Mouse (Mus musculus) lung, postnatal 0 days (tissue): ENCODE measurements at regions not wholly inside any gene's neighbourhood (a gene's known extent, or its start where the extent isn't known, plus 50 kb on each side); places are given as distances from the start of the nearest gene placed in this dataset.

ENCODE experiments used
- ATAC-seq: fragments of 200-750 bp; cut with Nextera tagmentation; 2 replicates; pipeline ENCODE4 v1.8.0; 2017; ENCODE audit warnings: moderate library complexity
- DNase-seq: peaks from one replicate; pipeline ENCODE4 v3.0.0-alpha.2; 2016; ENCODE audit warnings: low spot score
- H3K27ac ChIP-seq: fragments of 300-500 bp; sonication (generic); 2 replicates; pipeline ENCODE4 v1.5.1; 2014; ENCODE audit warnings: antibody characterized with exemption, mild to moderate bottlenecking, low read length, mixed read lengths
- H3K27me3 ChIP-seq: fragments of 300-500 bp; sonication (generic); replicated peaks from 2 replicates; pipeline ENCODE4 v1.6.1; 2014; ENCODE audit warnings: low read length, mixed read lengths; ENCODE audit not compliant: insufficient read depth
- H3K36me3 ChIP-seq: fragments of 300-500 bp; sonication (generic); 2 replicates; pipeline ENCODE4 v1.6.1; 2014; ENCODE audit warnings: low read length, mixed read lengths; ENCODE audit not compliant: insufficient read depth
- H3K4me1 ChIP-seq: fragments of 300-500 bp; sonication (generic); 2 replicates; pipeline ENCODE4 v1.6.1; 2014; ENCODE audit warnings: antibody characterized with exemption, low read depth, low read length, mixed read lengths; ENCODE audit not compliant: insufficient read depth
- H3K4me2 ChIP-seq: fragments of 300-500 bp; sonication (generic); replicated peaks from 2 replicates; pipeline ENCODE4 v1.6.1; 2014; ENCODE audit warnings: low read depth, mild to moderate bottlenecking, low read length, moderate library complexity, mixed read lengths
- H3K4me3 ChIP-seq: fragments of 300-500 bp; sonication (generic); 2 replicates; pipeline ENCODE4 v1.5.1; 2014; ENCODE audit warnings: low read depth, low read length
- H3K9ac ChIP-seq: fragments of 300-500 bp; sonication (generic); replicated peaks from 2 replicates; pipeline ENCODE4 v1.6.1; 2014; ENCODE audit warnings: low read depth, mild to moderate bottlenecking
- H3K9me3 ChIP-seq: fragments of 300-500 bp; sonication (generic); 2 replicates; pipeline ENCODE4 v1.6.1; 2016; ENCODE audit warnings: low read length, mixed read lengths
- CTCF ChIP-seq: IDR thresholded peaks from 2 replicates; pipeline ENCODE4 v1.5.1; 2016; ENCODE audit warnings: antibody characterized with exemption, mild to moderate bottlenecking
- EP300 ChIP-seq: IDR thresholded peaks from 2 replicates; pipeline ENCODE4 v1.6.1; 2016; ENCODE audit warnings: antibody characterized with exemption, mild to moderate bottlenecking, control low read depth
- WGBS: fragments of 180-500 bp; shearing (Covaris S2); extraction: QIAGEN DNeasy Blood & Tissue Kit; methylation state at CpG from one replicate; pipeline ENCODE4 v1.1.7; 2014; 5-methylcytosine and 5-hydroxymethylcytosine counted together

GRCm38 (mm10) chr17:47150636-47151035 lies 140.3 kb upstream of the Ubr2 start:
- ATAC-seq (no peak), DNase-seq (no peak)
- Histone ChIP-seq H3K27ac (no peak overlapping the region), H3K27me3 (no peaks in the 10 kb centered on the region), H3K4me1 (no peaks in the 10 kb centered on the region), H3K4me3 (no peak overlapping the region), H3K36me3 (no peaks in the 10 kb centered on the region), H3K4me2 (no peak overlapping the region), H3K9ac (no peak overlapping the region), H3K9me3 (no peaks in the 10 kb centered on the region)
- 91% methylated on average over 6 of the region's 6 CpGs for WGBS
- TF ChIP-seq EP300 (no peak), CTCF (no peak)

GRCm38 (mm10) chr17:47149662-47150061 lies 139.3 kb upstream of the Ubr2 start:
- peak; percentile 65 for DNase-seq
- Histone ChIP-seq H3K4me1 (peaks cover 3% of the 10 kb centered on the region; the same call in 1 of the 2 replicates), H3K36me3 (no peaks in the 10 kb centered on the region), H3K4me2 (no peak overlapping the region), H3K4me3 (no peak overlapping the region), H3K27me3 (no peaks in the 10 kb centered on the region), H3K9me3 (no peaks in the 10 kb centered on the region), H3K27ac (no peak overlapping the region; the same call in 1 of the 2 replicates), H3K9ac (no peak overlapping the region)
- TF ChIP-seq EP300 (peak; percentile 94), CTCF (no peak)
- WGBS: 64% methylated on average over 13 of the region's 13 CpGs
- peak; percentile 74 for ATAC-seq

- H3K4me1 ChIP-seq: peaks cover 6% of the 10 kb centered on the region; the same call in 1 of the 2 replicates
- WGBS: 82% methylated on average over 9 of the region's 9 CpGs
- H3K27me3 ChIP-seq: no peaks in the 10 kb centered on the region
- TF ChIP-seq CTCF (no peak), EP300 (no peak)
- no peak for ATAC-seq
- no peaks in the 10 kb centered on the region for H3K9me3 ChIP-seq
- no peak overlapping the region for H3K9ac ChIP-seq
- H3K27ac ChIP-seq: no peak overlapping the region; the same call in 1 of the 2 replicates
- no peak overlapping the region for H3K4me3 ChIP-seq
- DNase-seq: no peak
- no peaks in the 10 kb centered on the region for H3K36me3 ChIP-seq
- no peak overlapping the region for H3K4me2 ChIP-seq
Observed at GRCm38 (mm10) chr17:47149158-47149557, 138.8 kb upstream of the Ubr2 start.

- no peak for ATAC-seq
- Histone ChIP-seq H3K27me3 (no peaks in the 10 kb centered on the region), H3K4me3 (no peak overlapping the region), H3K36me3 (no peaks in the 10 kb centered on the region), H3K4me2 (no peak overlapping the region), H3K4me1 (peaks cover 13% of the 10 kb centered on the region; the same call in 1 of the 2 replicates), H3K9me3 (no peaks in the 10 kb centered on the region), H3K9ac (no peak overlapping the region), H3K27ac (no peak overlapping the region)
- TF ChIP-seq EP300 (no peak), CTCF (peak; percentile 72)
- peak; percentile 44 for DNase-seq
- WGBS: 95% methylated on average over 4 of the region's 4 CpGs
Observed at GRCm38 (mm10) chr17:47146640-47147039, 136.3 kb upstream of the Ubr2 start.

- Histone ChIP-seq H3K4me3 (no peak overlapping the region), H3K4me1 (peaks cover 13% of the 10 kb centered on the region; the same call in 1 of the 2 replicates), H3K9ac (no peak overlapping the region), H3K4me2 (no peak overlapping the region), H3K9me3 (no peaks in the 10 kb centered on the region), H3K27me3 (no peaks in the 10 kb centered on the region), H3K36me3 (no peaks in the 10 kb centered on the region), H3K27ac (no peak overlapping the region)
- no peak for DNase-seq
- no peak for ATAC-seq
- TF ChIP-seq EP300 (no peak), CTCF (no peak)
- WGBS: 94% methylated on average over 16 of the region's 16 CpGs
Observed at GRCm38 (mm10) chr17:47145590-47145989, 135.2 kb upstream of the Ubr2 start.

GRCm38 (mm10) chr17:47144996-47145395 lies 134.6 kb upstream of the Ubr2 start:
- Histone ChIP-seq H3K4me3 (no peak overlapping the region), H3K9me3 (no peaks in the 10 kb centered on the region), H3K27ac (peak overlapping the region; percentile 9), H3K4me1 (peaks cover 13% of the 10 kb centered on the region; the same call in 1 of the 2 replicates), H3K4me2 (no peak overlapping the region), H3K9ac (no peak overlapping the region), H3K27me3 (no peaks in the 10 kb centered on the region), H3K36me3 (no peaks in the 10 kb centered on the region)
- ATAC-seq (no peak), DNase-seq (peak; percentile 27)
- TF ChIP-seq EP300 (no peak), CTCF (no peak)
- 55% methylated on average over 9 of the region's 9 CpGs for WGBS

GRCm38 (mm10) chr17:47144460-47144859 lies 134.1 kb upstream of the Ubr2 start:
- no peak overlapping the region for H3K9ac ChIP-seq
- TF ChIP-seq CTCF (no peak), EP300 (no peak)
- WGBS: 19% methylated on average over 7 of the region's 7 CpGs
- DNase-seq (peak; percentile 55), ATAC-seq (no peak)
- peak overlapping the region; percentile 9 for H3K27ac ChIP-seq
- H3K4me1 ChIP-seq: peaks cover 13% of the 10 kb centered on the region; the same call in 1 of the 2 replicates
- peak overlapping the region; percentile 94; the same call in 1 of the 2 replicates for H3K4me2 ChIP-seq
- no peaks in the 10 kb centered on the region for H3K27me3 ChIP-seq
- no peak overlapping the region for H3K4me3 ChIP-seq
- H3K9me3 ChIP-seq: no peaks in the 10 kb centered on the region
- H3K36me3 ChIP-seq: no peaks in the 10 kb centered on the region
